Mouse (Mus musculus): ENCODE data around the gene Lrrc75b. TPM values are rescaled to one million over a fixed set of nuclear protein-coding genes. Genes with fewer than 3 reads are reported as not detected.

Gene Lrrc75b
- polyA plus RNA-seq, 1 experiment = not detected

- Histone ChIP-seq H3K4me1 (ENCODE audit: control insufficient read depth) (no peaks in the 10 kb centered on the region), H3K9me3 (ENCODE audit: control insufficient read depth, low read length) (no peaks in the 10 kb centered on the region), H3K36me3 (ENCODE audit: control insufficient read depth) (no peaks in the 10 kb centered on the region), H3K4me3 (replicated peaks) (no peak overlapping the region), H3K27me3 (ENCODE audit: control insufficient read depth) (peaks cover 34% of the 10 kb centered on the region)
- TF ChIP-seq GATA1 (IDR thresholded peaks at IDR 0.05; ENCODE audit: low read length) (no peak), TAL1 (IDR thresholded peaks at IDR 0.05; ENCODE audit: low read length) (no peak)
These were observed 4.6 kb upstream of the Lrrc75b start for GRCm38 (mm10) chr10:75564687-75565265.

DNA sequence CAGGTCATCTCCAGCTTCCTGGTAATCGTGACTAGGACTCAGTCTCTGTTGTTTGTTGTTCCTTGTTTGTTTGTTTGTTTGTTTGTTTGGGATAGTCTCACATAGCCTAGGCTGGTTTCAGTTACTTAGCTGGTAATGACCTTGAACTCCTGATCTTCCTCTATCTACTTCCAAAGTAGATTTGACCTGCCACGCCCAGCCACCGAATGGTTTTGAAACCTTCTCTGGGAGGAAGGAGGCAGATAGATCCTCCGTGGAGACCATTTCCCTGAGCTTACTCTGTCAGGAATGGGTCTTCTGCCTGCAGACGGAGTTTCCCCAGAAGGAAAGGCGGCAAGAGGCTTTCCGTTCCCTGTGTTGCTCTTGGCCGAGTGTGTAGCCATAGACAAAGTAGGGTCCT lies 2.5 kb upstream of the Lrrc75b start:
- no peaks in the 10 kb centered on the region for H3K9me3 ChIP-seq (ENCODE audit: control insufficient read depth, low read length)
- no peak overlapping the region for H3K4me3 ChIP-seq (replicated peaks)
- no peaks in the 10 kb centered on the region for H3K36me3 ChIP-seq (ENCODE audit: control insufficient read depth)
- peaks cover 56% of the 10 kb centered on the region for H3K27me3 ChIP-seq (ENCODE audit: control insufficient read depth)
- H3K4me1 ChIP-seq (ENCODE audit: control insufficient read depth) = no peaks in the 10 kb centered on the region
- TF ChIP-seq TAL1 (IDR thresholded peaks at IDR 0.05; ENCODE audit: low read length) (no peak), GATA1 (IDR thresholded peaks at IDR 0.05; ENCODE audit: low read length) (no peak)

DNA sequence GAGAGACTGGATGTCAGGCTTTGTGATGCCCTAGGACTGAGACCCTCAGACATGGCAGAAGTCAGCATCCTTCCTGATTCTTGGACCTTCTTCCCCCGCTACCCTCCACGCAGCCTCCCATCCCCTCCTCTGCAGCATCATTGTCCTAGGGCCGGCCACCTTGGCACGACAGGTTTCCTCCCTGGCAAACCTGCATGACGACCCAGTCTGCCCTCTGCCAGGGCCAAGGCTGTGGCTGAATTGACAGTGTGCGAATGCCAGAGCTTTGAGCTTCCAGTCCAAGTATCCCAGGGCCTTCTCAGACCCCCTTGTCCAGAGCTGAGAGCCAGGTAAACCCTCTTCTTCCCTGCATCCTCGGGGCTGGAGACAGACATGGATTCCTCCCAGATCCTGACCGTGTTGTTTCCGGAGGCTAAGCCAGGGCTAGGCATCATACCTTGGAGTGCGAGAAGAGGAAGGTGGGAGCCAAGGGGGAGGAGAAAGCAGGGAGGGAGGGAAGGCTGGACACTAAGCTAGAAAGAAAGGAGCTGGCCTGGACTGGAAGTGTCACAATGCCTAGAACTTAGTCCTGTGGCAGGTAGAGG lies 1.0 kb upstream of the Lrrc75b start, which contains the start of gene Ggt1:
TSS of gene Ggt1 (plus strand) at position 534 of the 584 bp plus-strand sequence.
- no peaks in the 10 kb centered on the region for H3K4me1 ChIP-seq (ENCODE audit: control insufficient read depth)
- H3K4me3 ChIP-seq (replicated peaks) = no peak within 1 kb of the TSS
- no peaks in the 10 kb centered on the region for H3K9me3 ChIP-seq (ENCODE audit: control insufficient read depth, low read length)
- peaks cover 58% of the 10 kb centered on the region for H3K27me3 ChIP-seq (ENCODE audit: control insufficient read depth)
- H3K36me3 ChIP-seq (ENCODE audit: control insufficient read depth) = no peaks in the 10 kb centered on the region
- TF ChIP-seq TAL1 (IDR thresholded peaks at IDR 0.05; ENCODE audit: low read length) (no peak), GATA1 (IDR thresholded peaks at IDR 0.05; ENCODE audit: low read length) (no peak)

DNA sequence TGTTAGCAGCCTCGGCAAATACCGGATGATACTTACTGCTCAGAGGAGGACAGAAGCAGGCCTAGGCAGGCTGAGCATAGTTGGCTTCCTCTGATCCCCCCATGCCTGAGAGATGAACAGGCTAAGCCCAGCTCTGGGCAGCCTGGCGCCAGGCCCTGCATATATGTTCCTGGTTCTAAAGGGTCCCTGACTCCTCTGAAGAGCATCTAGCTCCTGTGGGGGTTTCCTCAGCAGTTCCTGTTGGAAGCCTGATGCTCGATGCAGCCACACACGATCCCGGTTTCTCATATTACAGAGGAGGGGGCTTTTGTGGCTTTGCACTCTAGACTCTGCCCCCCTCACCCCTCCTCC lies 394 bp upstream of the Lrrc75b start:
- H3K27me3 ChIP-seq (ENCODE audit: control insufficient read depth) = peaks cover 58% of the 10 kb centered on the region
- no peaks in the 10 kb centered on the region for H3K9me3 ChIP-seq (ENCODE audit: control insufficient read depth, low read length)
- no peak for TF ChIP-seq TAL1 (IDR thresholded peaks at IDR 0.05; ENCODE audit: low read length)
- TF ChIP-seq GATA1 (IDR thresholded peaks at IDR 0.05; ENCODE audit: low read length) = no peak
- H3K36me3 ChIP-seq (ENCODE audit: control insufficient read depth) = no peaks in the 10 kb centered on the region
- no peaks in the 10 kb centered on the region for H3K4me1 ChIP-seq (ENCODE audit: control insufficient read depth)
- no peak overlapping the region for H3K4me3 ChIP-seq (replicated peaks)

- H3K4me1 ChIP-seq (ENCODE audit: control insufficient read depth) = peaks cover under 1% of the 10 kb centered on the region
- TF ChIP-seq TAL1 (IDR thresholded peaks at IDR 0.05; ENCODE audit: low read length) = no peak
- TF ChIP-seq GATA1 (IDR thresholded peaks at IDR 0.05; ENCODE audit: low read length) = no peak
- H3K9me3 ChIP-seq (ENCODE audit: control insufficient read depth, low read length) = no peaks in the 10 kb centered on the region
- no peak overlapping the region for H3K4me3 ChIP-seq (replicated peaks)
- H3K36me3 ChIP-seq (ENCODE audit: control insufficient read depth) = no peaks in the 10 kb centered on the region
- H3K27me3 ChIP-seq (ENCODE audit: control insufficient read depth) = peaks cover 58% of the 10 kb centered on the region
These were observed 972 bp downstream of the Lrrc75b start for GRCm38 (mm10) chr10:75559041-75559675.

DNA sequence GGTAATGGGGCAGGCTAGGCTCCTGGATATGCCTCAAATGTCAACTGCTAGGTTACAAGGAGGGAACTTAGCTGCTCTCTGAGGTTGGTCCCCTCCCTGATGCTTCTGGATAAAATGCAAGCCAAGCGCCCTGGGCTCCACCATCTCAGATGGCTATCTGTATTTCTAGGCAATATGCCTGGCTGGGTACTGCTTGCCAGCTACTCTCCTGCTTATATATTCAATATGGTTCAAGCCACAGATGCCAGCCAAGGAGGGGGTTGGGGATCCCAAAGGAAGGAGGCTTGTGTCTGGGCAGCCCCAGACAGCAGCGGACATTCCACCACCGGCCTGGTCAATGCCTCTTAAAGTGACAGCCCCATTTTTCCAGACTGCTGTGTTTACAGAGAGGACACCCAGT lies 1.6 kb downstream of the Lrrc75b start:
- H3K9me3 ChIP-seq (ENCODE audit: control insufficient read depth, low read length) = no peaks in the 10 kb centered on the region
- no peak for TF ChIP-seq GATA1 (IDR thresholded peaks at IDR 0.05; ENCODE audit: low read length)
- no peak for TF ChIP-seq TAL1 (IDR thresholded peaks at IDR 0.05; ENCODE audit: low read length)
- no peak overlapping the region for H3K4me3 ChIP-seq (replicated peaks)
- H3K4me1 ChIP-seq (ENCODE audit: control insufficient read depth) = peaks cover 5% of the 10 kb centered on the region
- no peaks in the 10 kb centered on the region for H3K36me3 ChIP-seq (ENCODE audit: control insufficient read depth)
- H3K27me3 ChIP-seq (ENCODE audit: control insufficient read depth) = peaks cover 58% of the 10 kb centered on the region

GRCm38 (mm10) chr10:75556026-75556425 lies 4.1 kb downstream of the Lrrc75b start:
- peaks cover 36% of the 10 kb centered on the region for H3K27me3 ChIP-seq (ENCODE audit: control insufficient read depth)

GRCm38 (mm10) chr10:75555557-75555956 lies 4.6 kb downstream of the Lrrc75b start:
- H3K4me3 ChIP-seq (replicated peaks) = no peak overlapping the region
- H3K36me3 ChIP-seq (ENCODE audit: control insufficient read depth) = no peaks in the 10 kb centered on the region
- H3K27me3 ChIP-seq (ENCODE audit: control insufficient read depth) = peaks cover 31% of the 10 kb centered on the region
- no peaks in the 10 kb centered on the region for H3K9me3 ChIP-seq (ENCODE audit: control insufficient read depth, low read length)
- H3K4me1 ChIP-seq (ENCODE audit: control insufficient read depth) = peaks cover 5% of the 10 kb centered on the region
- no peak for TF ChIP-seq TAL1 (IDR thresholded peaks at IDR 0.05; ENCODE audit: low read length)
- no peak for TF ChIP-seq GATA1 (IDR thresholded peaks at IDR 0.05; ENCODE audit: low read length)

More at GRCm38 (mm10) chr10:75556026-75556425, 4.1 kb downstream of the Lrrc75b start:
- no peak for TF ChIP-seq GATA1 (IDR thresholded peaks at IDR 0.05; ENCODE audit: low read length)
- no peak for TF ChIP-seq TAL1 (IDR thresholded peaks at IDR 0.05; ENCODE audit: low read length)
- Histone ChIP-seq H3K36me3 (ENCODE audit: control insufficient read depth) (no peaks in the 10 kb centered on the region), H3K4me1 (ENCODE audit: control insufficient read depth) (peaks cover 5% of the 10 kb centered on the region), H3K9me3 (ENCODE audit: control insufficient read depth, low read length) (no peaks in the 10 kb centered on the region), H3K4me3 (replicated peaks) (no peak overlapping the region)

DNA sequence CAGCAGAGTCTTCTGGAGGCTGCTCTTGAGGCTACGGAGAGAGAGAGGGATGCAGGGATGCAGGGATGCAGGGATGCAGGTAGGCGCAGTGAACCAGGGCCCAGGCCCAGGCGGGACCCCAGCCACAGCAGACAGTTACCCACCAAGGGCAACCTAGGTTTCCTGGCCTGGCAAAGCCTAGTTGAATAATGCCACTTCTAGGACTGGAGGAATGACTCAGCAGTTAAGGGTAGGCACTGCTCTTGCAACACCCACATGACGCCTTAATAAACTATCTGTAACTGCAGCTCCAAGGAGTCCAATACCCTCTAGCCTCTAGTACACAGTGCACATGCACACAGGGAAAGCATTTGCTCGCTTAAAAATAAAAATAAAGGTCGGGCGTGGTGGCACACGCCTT lies 6.0 kb downstream of the Lrrc75b start:
- no peaks in the 10 kb centered on the region for H3K9me3 ChIP-seq (ENCODE audit: control insufficient read depth, low read length)
- H3K4me1 ChIP-seq (ENCODE audit: control insufficient read depth) = peaks cover 5% of the 10 kb centered on the region
- TF ChIP-seq GATA1 (IDR thresholded peaks at IDR 0.05; ENCODE audit: low read length) (no peak), TAL1 (IDR thresholded peaks at IDR 0.05; ENCODE audit: low read length) (no peak)
- no peaks in the 10 kb centered on the region for H3K36me3 ChIP-seq (ENCODE audit: control insufficient read depth)
- peaks cover 17% of the 10 kb centered on the region for H3K27me3 ChIP-seq (ENCODE audit: control insufficient read depth)
- H3K4me3 ChIP-seq (replicated peaks) = no peak overlapping the region

Measured in erythroblast, embryonic 14.5 days (primary cell).